Mouse (Mus musculus) midbrain, embryonic 14.5 days (tissue): ENCODE results near the gene Pcgf3. TPM values are rescaled to one million over a fixed set of nuclear protein-coding genes. Genes with fewer than 3 reads are reported as not detected.

Source experiments
- ATAC-seq: fragments of 200-750 bp; cut with Nextera tagmentation; 2 replicates; pipeline ENCODE4 v1.8.0; 2017; ENCODE audit warnings: moderate number of reproducible peaks, moderate library complexity; ENCODE audit not compliant: low FRiP score, low TSS enrichment
- DNase-seq: peaks from one replicate; pipeline ENCODE4 v3.0.0-alpha.2; 2015
- H3K27ac ChIP-seq: fragments of 300-500 bp; sonication (generic); replicated peaks from 2 replicates; pipeline ENCODE4 v1.5.1; 2014; ENCODE audit warnings: mild to moderate bottlenecking, low read depth, low read length, moderate library complexity
- H3K27me3 ChIP-seq: fragments of 300-500 bp; sonication (generic); 2 replicates; pipeline ENCODE4 v1.6.1; 2014; ENCODE audit warnings: low read length, control low read depth, mixed read lengths; ENCODE audit not compliant: control insufficient read depth, insufficient read depth
- H3K36me3 ChIP-seq: fragments of 300-500 bp; sonication (generic); 2 replicates; pipeline ENCODE4 v1.6.1; 2014; ENCODE audit warnings: low read length, control low read depth; ENCODE audit not compliant: control insufficient read depth, insufficient read depth
- H3K4me1 ChIP-seq: fragments of 300-500 bp; sonication (generic); 2 replicates; pipeline ENCODE4 v1.6.1; 2014; ENCODE audit warnings: mild to moderate bottlenecking, antibody characterized with exemption, low read length, control low read depth; ENCODE audit not compliant: control insufficient read depth, insufficient read depth
- H3K4me2 ChIP-seq: fragments of 300-500 bp; sonication (generic); 2 replicates; pipeline ENCODE4 v1.6.1; 2014; ENCODE audit warnings: mild to moderate bottlenecking, low read length, moderate library complexity
- H3K4me3 ChIP-seq: fragments of 300-500 bp; sonication (generic); replicated peaks from 2 replicates; pipeline ENCODE4 v1.5.1; 2014; ENCODE audit warnings: low read depth, low read length
- H3K9ac ChIP-seq: fragments of 300-500 bp; sonication (generic); replicated peaks from 2 replicates; pipeline ENCODE4 v1.6.1; 2014; ENCODE audit warnings: mild to moderate bottlenecking, low read length, moderate library complexity
- H3K9me3 ChIP-seq: fragments of 300-500 bp; sonication (generic); 2 replicates; pipeline ENCODE4 v1.6.1; 2016; ENCODE audit warnings: low read length, control low read depth, mixed read lengths; ENCODE audit not compliant: control insufficient read depth
- whole genome bisulfite sequencing: fragments of 180-500 bp; shearing (Covaris S2); extraction: QIAGEN DNeasy Blood & Tissue Kit; methylation state at CpG from one replicate; pipeline ENCODE4 v1.1.7; 2014; 5-methylcytosine and 5-hydroxymethylcytosine counted together
- polyA plus RNA-seq: library from polyadenylated mRNA; unstranded; fragments of >200 nt; fragmentation: Nextera tagmentation; extraction: Ambion mirVana; gene quantifications from 2 replicates; pipeline ENCODE4 v1.2.1, GENCODE M21; 2014

Pcgf3 gene
- polyA plus RNA-seq, 1 experiment from 2014 or later, result 35.2 TPM

GRCm38 (mm10) chr5:108550207-108550594 lies 89.2 kb downstream of the Pcgf3 start:
- peak; percentile 46 for DNase-seq
- no peaks in the 10 kb centered on the region for H3K9me3 ChIP-seq
- H3K4me3 ChIP-seq, result peak overlapping the region; percentile 54
- peak; percentile 64 for ATAC-seq
- H3K27me3 ChIP-seq, result peaks cover 17% of the 10 kb centered on the region; the same call in 1 of the 2 replicates
- 0 out of 2 replicates have a peak, but pooled peaks cover 3% of the 10 kb centered on the region for H3K4me1 ChIP-seq
- no peaks in the 10 kb centered on the region for H3K36me3 ChIP-seq
- WGBS, result 1% methylated on average over 16 of the region's 16 CpGs
- H3K9ac ChIP-seq, result peak overlapping the region; percentile 75
- peak overlapping the region; percentile 75 for H3K27ac ChIP-seq
- peak overlapping the region; percentile 76 for H3K4me2 ChIP-seq

- Histone ChIP-seq H3K4me1 (0 out of 2 replicates have a peak, but pooled peaks cover 3% of the 10 kb centered on the region), H3K27me3 (peaks cover 17% of the 10 kb centered on the region; the same call in 1 of the 2 replicates), H3K9me3 (no peaks in the 10 kb centered on the region), H3K4me2 (no peak overlapping the region), H3K27ac (no peak overlapping the region), H3K9ac (no peak overlapping the region), H3K36me3 (no peaks in the 10 kb centered on the region), H3K4me3 (no peak overlapping the region)
- ATAC-seq, result no peak
- 69% methylated on average over 1 of the region's 1 CpGs for WGBS
- no peak for DNase-seq
Measured at GRCm38 (mm10) chr5:108554041-108554440, 93.0 kb downstream of the Pcgf3 start.

Other genes with a start within 250 kb of the Pcgf3 start
- 43.2 and 55.0 TPM in 2 replicates for gene Dr1, start 192.3 kb upstream of the Pcgf3 start, polyA plus RNA-seq
- 2.9 and 3.7 TPM in 2 replicates for gene Pigg, start 148.6 kb upstream of the Pcgf3 start, polyA plus RNA-seq
- gene Gm42517, start 93.3 kb upstream of the Pcgf3 start, polyA plus RNA-seq, result 2.8 and 3.9 TPM in 2 replicates
- gene Pde6b, start 72.8 kb upstream of the Pcgf3 start, polyA plus RNA-seq, result 0.34 TPM in 1 of 2 replicates, not detected in the other
- gene Atp5k, start 26.8 kb upstream of the Pcgf3 start, polyA plus RNA-seq, result 376 and 494 TPM in 2 replicates
- gene Mfsd7a, start 12.3 kb upstream of the Pcgf3 start, polyA plus RNA-seq, result not detected in 2 replicates
- gene Cplx1, start 88.8 kb downstream of the Pcgf3 start, polyA plus RNA-seq, result 60.3 and 76.9 TPM in 2 replicates
- gene Gak, start 168.5 kb downstream of the Pcgf3 start, polyA plus RNA-seq, result 42.4 and 50.9 TPM in 2 replicates
- 25.7 and 29.9 TPM in 2 replicates for gene Tmem175, start 168.5 kb downstream of the Pcgf3 start, polyA plus RNA-seq
- 11.9 and 12.7 TPM in 2 replicates for gene Idua, start 199.1 kb downstream of the Pcgf3 start, polyA plus RNA-seq
- gene Dgkq, start 208.4 kb downstream of the Pcgf3 start, polyA plus RNA-seq, result 24.4 and 32.5 TPM in 2 replicates
- gene Slc26a1, start 214.3 kb downstream of the Pcgf3 start, polyA plus RNA-seq, result 2.9 and 3.6 TPM in 2 replicates
- 3.6 and 5.2 TPM in 2 replicates for gene Fgfrl1, start 231.2 kb downstream of the Pcgf3 start, polyA plus RNA-seq